Mouse (Mus musculus) lung, postnatal 25 days (tissue): ENCODE results near the gene Map1b.
A peak's percentile ranks its signal among the peaks of the same experiment; 100 is the strongest.

Experiments used
- DNase-seq: peaks from one replicate; pipeline ENCODE4 v3.0.0; 2022; ENCODE audit warnings: low spot score

The Map1b gene

GRCm38 (mm10) chr13:99527936-99528335 is 11.6 kb upstream of the Map1b start:
- no peak for DNase-seq

- DNase-seq = no peak
Observed at GRCm38 (mm10) chr13:99525491-99525890, 9.2 kb upstream of the Map1b start.

- no peak for DNase-seq
Observed at GRCm38 (mm10) chr13:99517836-99518235, 1.5 kb upstream of the Map1b start.

- DNase-seq = no peak
Observed at GRCm38 (mm10) chr13:99515736-99516447, 448 bp downstream of the Map1b start.

- peak; percentile 59 for DNase-seq
Observed at GRCm38 (mm10) chr13:99514917-99515591, 1.3 kb downstream of the Map1b start.

- DNase-seq = no peak
Observed at GRCm38 (mm10) chr13:99513990-99514389, 2.4 kb downstream of the Map1b start.

- peak; percentile 38 for DNase-seq
Observed at GRCm38 (mm10) chr13:99513138-99513537, 3.2 kb downstream of the Map1b start.

- DNase-seq = no peak
Observed at GRCm38 (mm10) chr13:99509896-99510295, 6.4 kb downstream of the Map1b start.

GRCm38 (mm10) chr13:99506580-99506962 is 9.8 kb downstream of the Map1b start:
- no peak for DNase-seq

GRCm38 (mm10) chr13:99505826-99506579 is 10.3 kb downstream of the Map1b start:
- DNase-seq = no peak

- DNase-seq = no peak
Observed at GRCm38 (mm10) chr13:99503370-99503979, 12.9 kb downstream of the Map1b start.

- no peak for DNase-seq
Observed at GRCm38 (mm10) chr13:99502911-99503310, 13.4 kb downstream of the Map1b start.

- no peak for DNase-seq
Observed at GRCm38 (mm10) chr13:99502126-99502744, 14.1 kb downstream of the Map1b start.

GRCm38 (mm10) chr13:99501393-99501792 is 14.9 kb downstream of the Map1b start:
- no peak for DNase-seq

GRCm38 (mm10) chr13:99500609-99501008 is 15.7 kb downstream of the Map1b start:
- no peak for DNase-seq

- no peak for DNase-seq
Observed at GRCm38 (mm10) chr13:99499764-99500163, 16.6 kb downstream of the Map1b start.

- DNase-seq = no peak
Observed at GRCm38 (mm10) chr13:99496106-99496505, 20.2 kb downstream of the Map1b start.

GRCm38 (mm10) chr13:99494416-99494815 is 21.9 kb downstream of the Map1b start:
- no peak for DNase-seq

- no peak for DNase-seq
Observed at GRCm38 (mm10) chr13:99493304-99493904, 22.9 kb downstream of the Map1b start.

GRCm38 (mm10) chr13:99492619-99493303 is 23.6 kb downstream of the Map1b start:
- DNase-seq = no peak

- no peak for DNase-seq
Observed at GRCm38 (mm10) chr13:99489998-99490397, 26.3 kb downstream of the Map1b start.
